Mouse (Mus musculus) stomach, postnatal 0 days (tissue): ENCODE measurements around the gene Narf. TPM values are rescaled to one million over a fixed set of nuclear protein-coding genes. Genes with fewer than 3 reads are reported as not detected.

ENCODE experiments used
- ATAC-seq: fragments of 200-750 bp; cut with Nextera tagmentation; 2 replicates; pipeline ENCODE4 v1.8.0; 2017; ENCODE audit not compliant: low FRiP score, low TSS enrichment
- DNase-seq: peaks from one replicate; pipeline ENCODE4 v3.0.0-alpha.2; 2016; ENCODE audit warnings: low spot score
- H3K27ac ChIP-seq: fragments of 300-500 bp; sonication (generic); replicated peaks from 2 replicates; pipeline ENCODE4 v1.5.1; 2014; ENCODE audit warnings: mild to moderate bottlenecking, control low read depth
- H3K27me3 ChIP-seq: fragments of 300-500 bp; sonication (generic); 2 replicates; pipeline ENCODE4 v1.6.1; 2014; ENCODE audit warnings: low read length; ENCODE audit not compliant: control insufficient read depth, insufficient read depth
- H3K36me3 ChIP-seq: fragments of 300-500 bp; sonication (generic); 2 replicates; pipeline ENCODE4 v1.6.1; 2014; ENCODE audit warnings: low read length, mixed read lengths; ENCODE audit not compliant: control insufficient read depth, insufficient read depth
- H3K4me1 ChIP-seq: fragments of 300-500 bp; sonication (generic); replicated peaks from 2 replicates; pipeline ENCODE4 v1.6.1; 2014; ENCODE audit warnings: antibody characterized with exemption; ENCODE audit not compliant: control insufficient read depth, insufficient read depth
- H3K4me2 ChIP-seq: fragments of 300-500 bp; sonication (generic); replicated peaks from 2 replicates; pipeline ENCODE4 v1.6.1; 2014; ENCODE audit warnings: low read depth, mild to moderate bottlenecking, control low read depth, moderate library complexity
- H3K4me3 ChIP-seq: fragments of 300-500 bp; sonication (generic); 2 replicates; pipeline ENCODE4 v1.5.1; 2014; ENCODE audit warnings: low read depth, low read length, control low read depth
- H3K9ac ChIP-seq: fragments of 300-500 bp; sonication (generic); 2 replicates; pipeline ENCODE4 v1.6.1; 2014; ENCODE audit warnings: mild to moderate bottlenecking, low read length, control low read depth, mixed read lengths
- H3K9me3 ChIP-seq: fragments of 300-500 bp; sonication (generic); 2 replicates; pipeline ENCODE4 v1.6.1; 2016; ENCODE audit warnings: low read length; ENCODE audit not compliant: control insufficient read depth
- CTCF ChIP-seq: IDR thresholded peaks from 2 replicates; pipeline ENCODE4 v1.5.1; 2016; ENCODE audit warnings: antibody characterized with exemption, low read depth, mild to moderate bottlenecking, moderate library complexity
- EP300 ChIP-seq: optimal IDR thresholded peaks from 2 replicates; pipeline ENCODE3; 2016; ENCODE audit warnings: antibody characterized with exemption
- WGBS: fragments of 180-500 bp; shearing (Covaris S2); extraction: QIAGEN DNeasy Blood & Tissue Kit; methylation state at CpG from one replicate; pipeline ENCODE4 v1.1.7; 2014; 5-methylcytosine and 5-hydroxymethylcytosine counted together
- polyA plus RNA-seq: library from polyadenylated mRNA; unstranded; fragments of >200 nt; fragmentation: Nextera tagmentation; extraction: Ambion mirVana; gene quantifications from 2 replicates; pipeline ENCODE4 v1.2.1, GENCODE M21; 2015

Gene Narf
- polyA plus RNA-seq, 1 experiment from 2014 or later = 19.8 TPM

DNA sequence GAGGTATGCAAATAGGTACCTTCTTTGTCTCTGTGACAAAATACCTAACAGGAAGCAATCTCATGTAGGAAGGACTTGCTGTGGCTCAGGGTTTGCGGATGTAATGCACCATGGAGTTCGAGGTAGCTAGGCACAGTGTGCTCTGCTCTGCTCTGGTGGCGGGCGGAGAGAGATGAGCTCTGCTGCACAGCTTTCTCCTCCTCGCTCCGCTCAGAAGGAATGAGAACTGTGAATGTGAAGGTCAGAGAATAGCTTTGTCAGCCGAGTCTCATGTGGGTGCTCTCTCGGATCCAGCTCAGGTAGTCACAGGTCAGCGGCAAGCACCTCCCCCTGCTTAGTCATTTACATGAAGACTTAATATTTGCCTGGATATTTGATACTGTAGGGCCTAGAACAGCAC, 63.2 kb downstream of the Narf start:
- no peak overlapping the region for H3K27ac ChIP-seq

DNA sequence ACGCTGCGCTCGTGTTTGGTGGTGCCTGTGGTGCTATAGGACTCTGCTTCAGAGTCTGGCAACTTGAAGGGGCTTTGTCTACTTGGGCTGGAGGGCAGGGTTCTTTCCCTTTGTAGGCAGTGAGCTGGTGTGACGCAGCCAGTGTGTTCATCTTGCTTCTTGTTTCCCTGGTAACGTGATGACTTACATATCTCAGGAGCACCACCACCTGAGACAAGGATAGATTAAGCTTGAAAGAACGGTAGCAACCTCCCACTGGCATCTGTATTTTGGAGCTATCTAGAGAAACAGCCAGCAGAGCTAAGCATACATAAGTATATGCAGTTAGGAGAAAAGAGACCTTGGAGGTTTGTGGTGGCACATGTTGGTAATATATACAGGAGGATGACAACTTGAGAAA, 68.3 kb downstream of the Narf start:
- no peak overlapping the region for H3K4me3 ChIP-seq
- H3K4me1 ChIP-seq = no peaks in the 10 kb centered on the region
- H3K27ac ChIP-seq = no peak overlapping the region
- H3K9ac ChIP-seq = no peak overlapping the region
- TF ChIP-seq EP300 (no peak), CTCF (no peak)
- ATAC-seq (no peak), DNase-seq (no peak)
- no peaks in the 10 kb centered on the region for H3K27me3 ChIP-seq
- no peak overlapping the region for H3K4me2 ChIP-seq
- no peaks in the 10 kb centered on the region for H3K9me3 ChIP-seq
- H3K36me3 ChIP-seq = peaks cover 11% of the 10 kb centered on the region
- WGBS = 85% methylated on average over 6 of the region's 6 CpGs

More for the DNA sequence above, 63.2 kb downstream of the Narf start:
- Histone ChIP-seq H3K36me3 (peaks cover 21% of the 10 kb centered on the region), H3K9me3 (no peaks in the 10 kb centered on the region), H3K4me1 (no peaks in the 10 kb centered on the region), H3K4me3 (no peak overlapping the region), H3K27me3 (no peaks in the 10 kb centered on the region), H3K9ac (no peak overlapping the region), H3K4me2 (no peak overlapping the region)
- 92% methylated on average over 9 of the region's 9 CpGs for WGBS
- no peak for TF ChIP-seq EP300
- TF ChIP-seq CTCF = no peak
- ATAC-seq (no peak), DNase-seq (no peak)

Other genes with a start within 250 kb of the Narf start
- 60.7 and 63.8 TPM in 2 replicates for gene Csnk1d, start 245.9 kb upstream of the Narf start, polyA plus RNA-seq
- gene Cd7, start 197.8 kb upstream of the Narf start, polyA plus RNA-seq = 0.31 and 0.51 TPM in 2 replicates
- 113 and 133 TPM in 2 replicates for gene Sectm1b, start 173.7 kb upstream of the Narf start, polyA plus RNA-seq
- 11.8 and 13.2 TPM in 2 replicates for gene Sectm1a, start 156.0 kb upstream of the Narf start, polyA plus RNA-seq
- gene Tex19.2, start 118.6 kb upstream of the Narf start, polyA plus RNA-seq = 0.25 and 0.29 TPM in 2 replicates
- gene Tex19.1, start 91.1 kb upstream of the Narf start, polyA plus RNA-seq = 0.34 and 0.48 TPM in 2 replicates
- gene Uts2r, start 77.0 kb upstream of the Narf start, polyA plus RNA-seq = not detected in 2 replicates
- 5.7 and 6.4 TPM in 2 replicates for gene Hexdc, start 32.8 kb upstream of the Narf start, polyA plus RNA-seq
- gene Ogfod3, start 32.5 kb upstream of the Narf start, polyA plus RNA-seq = 22.2 and 23.3 TPM in 2 replicates
- 26.9 and 27.4 TPM in 2 replicates for gene Cybc1, start 7.9 kb upstream of the Narf start, polyA plus RNA-seq
- 3.4 and 5.3 TPM in 2 replicates for gene Foxk2, start 22.7 kb downstream of the Narf start, polyA plus RNA-seq
- 48.7 and 53.2 TPM in 2 replicates for gene Wdr45b, start 117.2 kb downstream of the Narf start, polyA plus RNA-seq
- 5.5 and 6.1 TPM in 2 replicates for gene Rab40b, start 151.0 kb downstream of the Narf start, polyA plus RNA-seq
- 3.7 and 4.6 TPM in 2 replicates for gene Fn3krp, start 184.1 kb downstream of the Narf start, polyA plus RNA-seq
- gene Fn3k, start 197.7 kb downstream of the Narf start, polyA plus RNA-seq = 0.44 and 0.52 TPM in 2 replicates
- gene Tbcd, start 214.7 kb downstream of the Narf start, polyA plus RNA-seq = 36.8 and 41.3 TPM in 2 replicates